Mouse (Mus musculus) embryonic facial prominence, embryonic 15.5 days (tissue): ENCODE measurements around the gene Sh3bgrl2. TPM values are rescaled to one million over a fixed set of nuclear protein-coding genes. Genes with fewer than 3 reads are reported as not detected.

Experiments
- ATAC-seq: fragments of 200-750 bp; cut with Nextera tagmentation; 2 replicates; pipeline ENCODE4 v1.8.0; 2017; ENCODE audit warnings: low read depth, moderate TSS enrichment; ENCODE audit not compliant: insufficient number of reproducible peaks, low FRiP score, low TSS enrichment
- H3K27ac ChIP-seq: fragments of 300-500 bp; sonication (generic); replicated peaks from 2 replicates; pipeline ENCODE4 v1.5.1; 2015; ENCODE audit warnings: mild to moderate bottlenecking, inconsistent platforms
- H3K27me3 ChIP-seq: fragments of 300-500 bp; sonication (generic); 2 replicates; pipeline ENCODE4 v1.6.1; 2015; ENCODE audit warnings: inconsistent platforms
- H3K36me3 ChIP-seq: fragments of 300-500 bp; sonication (generic); 2 replicates; pipeline ENCODE4 v1.6.1; 2015; ENCODE audit warnings: mild to moderate bottlenecking, inconsistent platforms
- H3K4me1 ChIP-seq: fragments of 300-500 bp; sonication (generic); 2 replicates; pipeline ENCODE4 v1.6.1; 2015; ENCODE audit warnings: inconsistent platforms
- H3K4me2 ChIP-seq: fragments of 300-500 bp; sonication (generic); replicated peaks from 2 replicates; pipeline ENCODE4 v1.6.1; 2015; ENCODE audit warnings: mild to moderate bottlenecking, inconsistent platforms
- H3K4me3 ChIP-seq: fragments of 300-500 bp; sonication (generic); replicated peaks from 2 replicates; pipeline ENCODE4 v1.5.1; 2015; ENCODE audit warnings: mild to moderate bottlenecking, inconsistent platforms
- H3K9ac ChIP-seq: fragments of 300-500 bp; sonication (generic); 2 replicates; pipeline ENCODE4 v1.6.1; 2015; ENCODE audit warnings: inconsistent platforms
- H3K9me3 ChIP-seq: fragments of 300-500 bp; sonication (generic); replicated peaks from 2 replicates; pipeline ENCODE4 v1.6.1; 2016; ENCODE audit warnings: inconsistent platforms
- WGBS: fragments of 180-500 bp; shearing (Covaris S2); methylation state at CpG from one replicate; pipeline ENCODE4 v1.1.7; 2015; 5-methylcytosine and 5-hydroxymethylcytosine counted together
- polyA plus RNA-seq: library from polyadenylated mRNA; unstranded; fragments of >200 nt; fragmentation: Nextera tagmentation; extraction: Ambion mirVana; gene quantifications from 2 replicates; pipeline ENCODE4 v1.2.1, GENCODE M21; 2015

Sh3bgrl2 gene
- polyA plus RNA-seq, 1 experiment from 2014 or later: 22.8 TPM

DNA sequence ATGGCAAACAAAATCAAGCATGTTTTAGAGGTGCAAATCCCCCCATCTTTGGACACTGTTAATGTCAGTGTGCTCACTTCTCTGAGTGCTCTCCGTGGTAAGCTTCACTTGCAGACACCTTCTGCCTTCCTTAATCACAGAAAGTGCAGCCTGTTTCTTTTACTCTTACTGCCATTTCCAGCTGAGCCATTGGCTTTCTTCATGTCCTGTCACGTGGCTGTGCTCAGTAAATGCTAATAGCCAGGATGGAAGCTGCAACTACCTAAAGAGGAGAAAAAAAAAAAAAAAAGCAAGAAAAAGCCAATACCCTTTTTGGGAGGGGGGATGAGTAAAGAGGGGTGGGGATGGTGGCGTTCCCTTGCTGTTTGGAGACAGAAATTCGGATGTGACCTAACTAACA is 95.7 kb downstream of the Sh3bgrl2 start:
- Histone ChIP-seq H3K27me3 (no peaks in the 10 kb centered on the region), H3K4me1 (no peaks in the 10 kb centered on the region), H3K4me3 (no peak overlapping the region), H3K27ac (no peak overlapping the region), H3K36me3 (no peaks in the 10 kb centered on the region), H3K9me3 (no peaks in the 10 kb centered on the region), H3K4me2 (no peak overlapping the region), H3K9ac (no peak overlapping the region)
- no peak for ATAC-seq
- WGBS: 55% methylated on average over 4 of the region's 4 CpGs

DNA sequence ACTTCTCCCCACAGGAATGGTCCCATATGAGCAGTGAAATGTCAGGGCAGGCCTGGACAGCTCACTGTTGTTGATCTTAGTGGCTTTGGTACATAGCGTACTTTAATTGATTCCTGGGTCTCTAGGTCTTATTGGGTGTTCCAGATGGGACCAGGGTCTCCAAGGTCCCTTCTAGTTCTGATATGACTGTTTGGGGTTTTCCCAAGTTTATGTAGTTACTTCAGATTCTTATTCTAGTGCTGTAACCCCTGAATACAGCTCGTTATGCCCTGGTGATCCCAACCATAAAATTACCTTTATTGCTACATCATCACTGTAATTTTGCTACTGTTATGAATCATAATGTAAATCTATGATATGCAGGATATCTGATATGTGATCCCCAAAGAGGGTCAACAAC is 98.1 kb downstream of the Sh3bgrl2 start:
- ATAC-seq: no peak
- H3K9me3 ChIP-seq: no peaks in the 10 kb centered on the region
- H3K9ac ChIP-seq: no peak overlapping the region
- WGBS: 80% methylated on average over 2 of the region's 2 CpGs
- H3K36me3 ChIP-seq: no peaks in the 10 kb centered on the region
- no peaks in the 10 kb centered on the region for H3K4me1 ChIP-seq
- H3K4me3 ChIP-seq: no peak overlapping the region
- H3K4me2 ChIP-seq: no peak overlapping the region
- H3K27me3 ChIP-seq: no peaks in the 10 kb centered on the region
- no peak overlapping the region for H3K27ac ChIP-seq

DNA sequence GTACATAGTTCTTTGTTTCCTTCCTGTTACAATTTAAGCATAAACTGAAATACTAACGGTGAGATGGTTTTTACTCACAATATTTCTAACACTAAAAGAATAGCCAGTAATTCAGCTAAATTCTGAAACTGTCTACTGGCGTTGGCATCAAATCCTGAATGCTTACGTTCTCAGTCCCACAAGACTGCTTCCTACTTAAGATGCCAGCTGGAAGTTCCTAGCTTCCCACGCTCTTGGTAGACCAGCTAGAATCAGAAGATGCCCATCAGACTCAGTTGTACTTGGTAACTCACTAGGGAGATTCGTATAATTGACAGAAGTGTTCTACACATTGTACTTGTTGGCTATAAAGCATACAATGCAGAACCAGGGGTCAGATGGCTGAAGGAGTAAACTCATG is 98.6 kb downstream of the Sh3bgrl2 start:
- no peak for ATAC-seq
- Histone ChIP-seq H3K27me3 (no peaks in the 10 kb centered on the region), H3K4me2 (no peak overlapping the region), H3K4me3 (no peak overlapping the region), H3K4me1 (no peaks in the 10 kb centered on the region), H3K36me3 (no peaks in the 10 kb centered on the region), H3K9ac (no peak overlapping the region), H3K27ac (no peak overlapping the region), H3K9me3 (no peaks in the 10 kb centered on the region)
- WGBS: 89% methylated on average over 5 of the region's 5 CpGs

DNA sequence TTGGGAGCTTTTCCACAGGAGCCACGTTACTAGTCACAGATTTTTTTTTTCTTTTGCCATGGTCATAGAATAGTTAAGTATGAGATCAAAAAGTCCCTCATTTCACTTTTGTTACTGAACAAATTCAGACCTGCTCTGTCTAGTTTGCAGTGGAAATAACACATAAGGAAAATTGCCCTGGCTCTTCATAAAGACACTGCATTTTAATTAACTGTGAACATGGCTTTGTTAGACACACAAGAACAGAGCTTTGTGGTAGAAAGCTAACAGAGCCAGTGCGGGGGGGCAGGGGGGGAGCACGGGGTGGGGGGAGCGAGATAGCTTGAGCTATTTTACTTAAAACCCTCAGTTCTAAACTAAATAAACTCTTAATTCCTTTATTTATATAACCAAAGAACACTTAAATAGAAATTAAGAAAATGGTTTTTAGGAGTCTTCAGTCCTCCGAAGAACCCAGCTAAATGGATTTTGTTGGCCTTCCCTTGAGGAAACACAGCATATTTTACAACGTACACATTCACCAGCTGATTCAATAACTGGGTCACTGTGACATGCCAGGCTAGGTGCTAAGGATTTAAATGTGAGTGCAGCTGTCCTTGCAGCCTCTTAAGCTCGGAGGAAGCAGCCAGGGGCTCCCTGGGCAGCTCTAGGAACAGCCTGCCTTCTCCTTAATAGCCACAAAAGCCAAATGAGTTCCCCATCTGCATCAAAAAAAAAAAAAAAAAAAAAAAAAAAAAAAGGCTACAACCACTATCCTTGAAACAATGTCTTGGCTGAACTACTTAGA is 100.0 kb downstream of the Sh3bgrl2 start:
- no peak overlapping the region for H3K4me3 ChIP-seq
- no peak overlapping the region for H3K4me2 ChIP-seq
- no peak for ATAC-seq
- no peaks in the 10 kb centered on the region for H3K27me3 ChIP-seq
- no peaks in the 10 kb centered on the region for H3K9me3 ChIP-seq
- H3K27ac ChIP-seq: no peak overlapping the region
- no peaks in the 10 kb centered on the region for H3K4me1 ChIP-seq
- H3K9ac ChIP-seq: no peak overlapping the region
- H3K36me3 ChIP-seq: no peaks in the 10 kb centered on the region
- 27% methylated on average over 7 of the region's 7 CpGs for WGBS

DNA sequence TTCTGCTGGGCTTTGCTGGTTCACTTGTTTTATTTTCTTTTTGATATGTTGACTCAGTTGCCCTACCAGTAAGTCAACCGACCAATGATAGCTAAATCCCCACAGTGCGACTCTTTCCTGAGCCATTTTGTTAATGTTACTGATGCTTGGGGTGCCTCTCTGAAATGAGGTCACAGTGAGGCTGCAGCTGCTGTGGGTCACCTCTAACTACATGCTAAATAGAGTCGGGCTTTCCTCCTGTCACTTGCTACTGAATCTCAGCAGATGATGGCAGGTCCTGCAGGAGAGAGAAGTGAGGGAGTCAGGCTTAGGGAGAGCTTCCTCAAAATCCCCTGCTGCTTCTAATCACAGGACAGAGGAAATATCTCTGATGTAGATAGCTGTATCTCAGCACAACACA is 100.6 kb downstream of the Sh3bgrl2 start:
- Histone ChIP-seq H3K9ac (no peak overlapping the region), H3K27ac (no peak overlapping the region), H3K27me3 (no peaks in the 10 kb centered on the region), H3K4me1 (no peaks in the 10 kb centered on the region), H3K4me3 (no peak overlapping the region), H3K4me2 (no peak overlapping the region), H3K9me3 (no peaks in the 10 kb centered on the region), H3K36me3 (no peaks in the 10 kb centered on the region)
- no peak for ATAC-seq
- WGBS: 36% methylated on average over 3 of the region's 3 CpGs

DNA sequence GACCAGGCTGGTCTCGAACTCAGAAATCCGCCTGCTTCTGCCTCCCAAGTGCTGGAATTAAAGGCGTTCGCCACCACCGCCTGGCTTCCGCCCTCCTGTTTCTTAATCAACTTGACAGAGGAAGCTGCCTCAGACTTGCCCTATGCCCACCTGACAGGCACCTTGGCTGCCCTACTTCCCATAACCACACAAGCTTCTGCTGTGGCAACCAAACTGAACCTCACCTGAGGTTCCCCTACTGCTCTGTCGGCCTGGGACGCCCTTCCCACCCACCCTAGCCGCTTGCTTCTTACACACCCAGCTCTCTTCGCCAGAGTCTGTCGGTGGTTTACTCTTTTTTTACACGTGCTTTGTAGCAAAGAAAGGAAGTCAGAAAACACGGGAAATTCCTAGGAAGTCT is 103.9 kb downstream of the Sh3bgrl2 start:
- 78% methylated on average over 13 of the region's 13 CpGs for WGBS
- Histone ChIP-seq H3K4me3 (no peak overlapping the region), H3K4me1 (no peaks in the 10 kb centered on the region)

DNA sequence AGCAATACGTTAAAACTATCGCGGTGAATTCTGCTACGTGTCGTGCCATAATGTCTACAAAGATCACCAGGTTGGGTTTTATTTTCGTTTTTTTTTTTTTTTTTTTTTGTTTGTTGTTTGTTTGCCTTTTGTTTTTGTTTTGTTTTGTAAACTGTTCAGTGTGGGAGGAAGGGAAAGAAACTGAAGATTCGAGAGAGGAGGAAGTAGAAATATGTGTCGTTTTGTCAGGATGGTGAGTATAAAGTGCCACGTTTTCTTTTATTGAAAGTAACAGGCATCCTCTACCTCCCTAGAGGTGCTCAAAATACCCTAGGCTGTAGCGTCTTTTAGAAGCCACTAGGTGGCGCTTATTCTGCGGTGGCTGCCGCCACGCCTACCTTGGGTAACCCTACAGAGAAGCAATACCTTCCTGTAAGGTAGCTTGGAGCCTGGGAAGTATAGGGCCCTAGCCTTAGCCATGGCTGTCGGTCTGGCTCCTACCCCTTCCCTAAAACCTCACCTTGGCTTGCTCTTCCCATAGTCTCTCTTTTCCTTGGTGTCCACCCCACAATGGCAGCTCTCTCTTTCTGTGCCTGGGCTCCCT is 104.6 kb downstream of the Sh3bgrl2 start:
- ATAC-seq: 0 out of 2 replicates have a peak, but pooled peaks have one; percentile 65
- H3K9me3 ChIP-seq: no peaks in the 10 kb centered on the region
- H3K4me1 ChIP-seq: no peaks in the 10 kb centered on the region

More for the DNA sequence above, 103.9 kb downstream of the Sh3bgrl2 start:
- Histone ChIP-seq H3K36me3 (no peaks in the 10 kb centered on the region), H3K9ac (no peak overlapping the region), H3K27ac (no peak overlapping the region), H3K9me3 (no peaks in the 10 kb centered on the region), H3K27me3 (no peaks in the 10 kb centered on the region), H3K4me2 (no peak overlapping the region)
- ATAC-seq: no peak

DNA sequence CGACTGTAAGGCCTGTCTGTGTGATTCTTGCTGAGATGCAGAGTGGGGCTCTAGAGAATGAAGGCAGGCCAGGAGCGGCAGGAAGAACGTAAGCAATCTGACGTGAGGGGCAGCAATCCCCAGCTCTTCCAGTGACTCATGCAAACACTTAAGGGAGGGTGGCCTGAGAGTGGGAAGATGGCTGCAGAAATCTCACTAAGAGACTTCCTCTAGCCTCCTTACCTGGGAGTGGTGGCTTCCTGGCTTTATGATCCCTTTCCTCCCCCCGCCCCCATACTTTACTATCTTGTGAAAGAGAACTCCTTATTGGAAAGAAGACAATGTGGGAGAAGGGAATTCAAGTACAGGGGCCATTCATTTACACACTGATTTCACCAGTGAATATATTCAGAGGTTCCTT is 106.5 kb downstream of the Sh3bgrl2 start:
- ATAC-seq: no peak
- Histone ChIP-seq H3K36me3 (no peaks in the 10 kb centered on the region), H3K27me3 (no peaks in the 10 kb centered on the region), H3K4me2 (no peak overlapping the region), H3K9ac (no peak overlapping the region), H3K9me3 (no peaks in the 10 kb centered on the region), H3K4me3 (no peak overlapping the region), H3K4me1 (no peaks in the 10 kb centered on the region), H3K27ac (no peak overlapping the region)
- 73% methylated on average over 5 of the region's 5 CpGs for WGBS

More for the DNA sequence above, 104.6 kb downstream of the Sh3bgrl2 start:
- Histone ChIP-seq H3K36me3 (no peaks in the 10 kb centered on the region), H3K4me2 (no peak overlapping the region), H3K9ac (no peak overlapping the region), H3K27me3 (no peaks in the 10 kb centered on the region), H3K4me3 (no peak overlapping the region), H3K27ac (no peak overlapping the region)
- 37% methylated on average over 15 of the region's 15 CpGs for WGBS

DNA sequence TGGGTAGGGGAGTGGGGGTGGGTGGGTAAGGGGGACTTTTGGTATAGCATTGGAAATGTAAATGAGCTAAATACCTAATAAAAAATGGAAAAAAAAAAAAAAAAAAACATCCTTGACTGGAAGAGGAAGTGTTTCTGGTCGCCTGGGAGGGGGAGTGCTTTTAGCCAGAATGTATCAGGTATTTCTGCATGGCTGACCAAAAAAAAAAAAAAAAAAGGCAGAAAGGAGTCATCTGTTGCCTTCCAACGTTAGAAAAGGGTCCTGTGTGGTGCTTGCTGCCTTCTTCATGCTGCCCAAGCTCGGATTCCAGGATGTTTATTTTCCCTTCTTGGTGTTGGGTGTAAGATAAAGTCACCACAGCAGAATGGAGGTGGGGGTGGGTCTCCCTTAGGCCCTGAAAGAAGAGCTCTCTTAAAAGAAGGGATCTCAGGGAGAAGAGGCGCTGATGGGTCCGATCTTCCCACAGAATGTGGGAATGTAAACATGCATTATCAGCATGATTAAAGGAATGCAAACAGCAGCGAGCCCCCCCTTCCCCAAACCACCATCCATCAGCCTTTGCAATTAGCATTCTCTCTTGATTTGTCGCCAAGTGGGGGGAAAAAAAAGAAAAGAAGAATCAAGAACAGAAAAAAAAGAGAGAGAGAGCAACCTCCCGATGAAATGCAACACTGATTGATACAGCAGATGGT is 109.0 kb downstream of the Sh3bgrl2 start:
- Histone ChIP-seq H3K4me3 (no peak overlapping the region), H3K4me1 (no peaks in the 10 kb centered on the region), H3K27me3 (no peaks in the 10 kb centered on the region), H3K4me2 (no peak overlapping the region), H3K9ac (no peak overlapping the region), H3K36me3 (no peaks in the 10 kb centered on the region), H3K9me3 (no peaks in the 10 kb centered on the region), H3K27ac (no peak overlapping the region)
- WGBS: 25% methylated on average over 8 of the region's 8 CpGs
- ATAC-seq: no peak

DNA sequence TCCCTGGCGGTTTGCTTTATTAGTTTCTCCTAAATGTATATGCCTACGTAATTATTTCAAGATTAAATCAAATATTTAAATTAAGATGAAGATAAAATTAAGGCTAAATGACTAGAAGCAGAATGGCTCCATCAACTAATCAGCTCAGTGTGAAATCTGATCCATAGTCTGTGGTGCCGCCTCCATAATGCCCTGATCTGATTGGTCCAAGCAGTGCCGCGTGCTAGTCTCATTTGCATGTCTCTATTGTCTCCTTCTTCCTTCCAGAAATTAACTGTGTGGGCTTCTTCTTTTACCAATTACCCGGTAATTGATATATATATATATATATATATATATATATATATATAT is 109.5 kb downstream of the Sh3bgrl2 start:
- no peaks in the 10 kb centered on the region for H3K9me3 ChIP-seq
- no peak for ATAC-seq
- no peaks in the 10 kb centered on the region for H3K36me3 ChIP-seq
- H3K27me3 ChIP-seq: no peaks in the 10 kb centered on the region
- WGBS: 44% methylated on average over 6 of the region's 6 CpGs
- H3K4me2 ChIP-seq: no peak overlapping the region
- no peak overlapping the region for H3K27ac ChIP-seq
- H3K4me3 ChIP-seq: no peak overlapping the region
- H3K4me1 ChIP-seq: no peaks in the 10 kb centered on the region
- H3K9ac ChIP-seq: no peak overlapping the region

DNA sequence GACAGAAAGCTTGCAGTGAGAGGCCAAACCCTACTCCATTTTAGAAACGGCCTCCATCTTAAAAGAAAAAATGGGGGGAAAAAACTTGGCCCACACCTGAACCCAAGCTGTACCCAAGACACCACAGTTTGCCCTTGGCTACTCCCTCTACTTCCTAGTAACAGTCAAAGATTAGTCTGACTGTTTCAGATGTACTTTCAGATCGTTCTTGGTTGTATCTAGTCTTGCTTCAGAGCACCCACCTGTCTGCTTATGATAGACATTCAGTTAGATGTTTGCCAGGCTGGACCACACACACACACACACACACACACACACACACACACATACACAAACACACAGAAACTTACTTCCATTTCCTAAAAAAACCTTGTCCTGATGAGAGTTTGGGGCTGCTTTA is 111.0 kb downstream of the Sh3bgrl2 start:
- Histone ChIP-seq H3K27me3 (no peaks in the 10 kb centered on the region), H3K9ac (no peak overlapping the region), H3K4me2 (no peak overlapping the region), H3K27ac (no peak overlapping the region), H3K4me3 (no peak overlapping the region), H3K36me3 (no peaks in the 10 kb centered on the region), H3K9me3 (no peaks in the 10 kb centered on the region), H3K4me1 (no peaks in the 10 kb centered on the region)
- 86% methylated on average over 2 of the region's 2 CpGs for WGBS
- no peak for ATAC-seq
